Mouse (Mus musculus) kidney, adult 8-10 months (tissue): ENCODE results near the gene Hpd.

Source experiments
- DNase-seq, 2 experiments: peaks; one replicate each; pipeline ENCODE4 v3.0.0; 2022

Hpd gene

DNA sequence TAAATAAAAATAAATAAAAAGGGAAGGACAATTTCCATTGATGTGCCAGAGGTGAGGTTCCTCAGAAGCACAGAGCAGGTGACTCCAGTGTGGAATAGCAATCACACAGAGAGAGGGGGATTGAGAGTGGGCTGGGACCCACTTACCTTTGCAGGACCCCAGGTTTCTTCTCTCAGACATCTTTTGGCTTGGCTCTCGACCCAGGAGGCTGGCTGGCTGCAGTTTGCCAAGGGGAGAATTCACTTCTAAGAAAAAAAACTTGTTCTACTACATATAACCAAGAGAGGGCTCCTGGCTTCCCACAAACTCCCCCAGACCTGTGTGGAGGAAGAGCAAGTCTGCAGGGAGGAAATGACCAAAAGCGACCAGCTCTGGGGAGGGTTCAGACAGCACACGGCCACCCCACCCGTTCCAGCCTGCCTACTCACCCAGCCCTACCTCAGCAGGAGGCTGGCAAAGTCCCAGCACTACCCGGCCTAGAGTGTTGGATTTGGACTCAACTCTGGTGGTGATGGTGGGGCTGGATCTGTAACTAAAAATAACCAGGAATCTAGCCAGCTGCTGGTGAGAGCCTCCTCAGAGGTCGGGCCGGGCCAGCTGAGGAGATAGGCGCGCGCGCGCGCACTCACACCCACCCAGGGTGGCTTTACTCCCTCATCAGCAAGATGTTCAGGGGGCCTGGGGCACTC, 48.2 kb downstream of the Hpd start:
- peak in 1 of 2 experiments; percentile 61 for DNase-seq

DNA sequence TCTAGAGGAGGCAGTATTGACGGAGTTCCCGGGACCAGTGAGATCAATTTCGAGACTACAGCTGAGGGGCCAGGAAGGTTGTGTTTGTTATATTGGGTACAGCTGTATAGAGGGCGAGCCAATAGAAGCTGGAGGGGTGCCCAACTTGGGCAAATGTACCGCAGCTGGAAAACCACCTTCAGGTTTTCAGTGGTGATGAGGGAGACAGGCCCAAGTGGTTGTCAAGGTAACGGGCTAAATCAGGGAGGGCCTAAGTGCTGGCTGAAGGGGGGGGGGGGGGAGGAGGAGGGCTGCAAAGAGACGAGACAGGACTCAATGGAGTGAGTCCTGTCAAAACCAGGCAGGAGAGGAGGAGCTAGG, 48.8 kb downstream of the Hpd start:
- DNase-seq = no peak

DNA sequence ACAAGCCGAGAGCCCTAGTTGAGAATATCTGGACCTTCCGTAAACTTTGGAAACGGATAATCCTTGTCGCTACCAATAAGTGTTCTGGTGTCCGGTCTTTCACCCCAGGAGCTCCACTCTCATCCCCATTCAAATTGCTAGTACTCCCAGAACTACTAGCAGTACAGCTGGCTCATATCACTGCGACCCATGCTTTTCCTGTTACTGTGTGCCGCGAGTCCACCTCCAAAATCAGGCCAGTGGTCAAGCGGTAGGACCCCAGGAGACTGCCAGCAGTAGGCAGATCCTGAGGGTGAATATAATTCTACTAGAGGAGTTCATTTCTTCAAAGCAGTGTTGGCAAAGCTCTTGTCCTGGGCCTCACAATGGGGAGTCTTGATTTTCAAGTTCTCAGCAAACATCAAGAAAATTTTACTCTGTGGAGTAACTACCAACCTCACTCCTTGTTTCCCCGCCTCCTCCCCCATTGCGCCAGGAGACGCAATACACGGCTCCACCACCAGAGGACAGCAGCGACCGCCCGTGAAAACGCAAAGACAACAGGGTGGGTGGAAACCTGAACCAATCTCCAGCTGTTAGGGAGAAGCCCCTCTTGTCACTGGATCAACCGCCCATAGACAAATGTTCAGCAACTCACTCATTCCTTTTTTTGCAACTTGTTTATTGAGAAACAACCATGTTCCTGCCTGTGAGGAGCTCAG, 49.3 kb downstream of the Hpd start:
- peak in 1 of 2 experiments; percentile 90 for DNase-seq

DNA sequence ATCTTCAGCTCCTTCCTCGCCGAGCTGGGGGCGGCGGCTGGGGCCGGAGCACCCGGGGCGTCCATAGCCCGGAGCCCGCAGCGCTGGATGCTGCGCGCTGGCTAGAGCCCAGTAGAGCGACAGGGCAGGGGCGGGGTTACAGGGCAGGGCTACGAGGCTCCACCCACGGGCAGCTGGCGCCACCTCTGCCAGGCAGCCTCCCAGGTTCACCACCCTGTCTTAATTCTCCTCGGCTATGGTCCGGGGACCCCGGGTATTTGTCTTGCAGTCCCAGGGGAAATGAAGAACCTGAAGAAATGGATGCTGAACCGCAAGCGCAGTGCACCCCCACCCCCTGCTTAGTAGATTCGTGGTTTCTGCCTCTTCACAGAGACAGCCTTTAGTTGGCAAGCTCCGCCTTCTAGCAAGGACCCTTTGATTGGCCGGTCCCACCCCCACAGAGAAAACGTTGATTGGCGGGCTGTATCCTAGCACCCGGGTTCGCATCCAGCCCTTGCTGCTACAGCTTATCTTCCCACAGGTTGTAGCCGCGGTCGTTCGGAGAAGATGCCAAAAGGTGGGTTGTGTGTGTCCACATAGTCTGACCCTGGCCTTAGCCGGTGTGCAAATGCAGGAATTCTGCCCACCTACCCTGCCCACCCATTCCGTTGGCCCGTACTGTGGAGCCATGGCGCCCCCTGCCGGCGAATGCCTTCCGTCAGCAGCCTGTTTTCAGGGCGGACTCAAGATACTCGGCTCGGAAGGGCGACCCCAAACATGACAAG, 50.0 kb downstream of the Hpd start, which contains the start of gene Rhof:
Rhof (minus strand) TSS at position 385 of the 764 bp plus-strand sequence.
- peak in 1 of 2 experiments; percentile 83 for DNase-seq

DNA sequence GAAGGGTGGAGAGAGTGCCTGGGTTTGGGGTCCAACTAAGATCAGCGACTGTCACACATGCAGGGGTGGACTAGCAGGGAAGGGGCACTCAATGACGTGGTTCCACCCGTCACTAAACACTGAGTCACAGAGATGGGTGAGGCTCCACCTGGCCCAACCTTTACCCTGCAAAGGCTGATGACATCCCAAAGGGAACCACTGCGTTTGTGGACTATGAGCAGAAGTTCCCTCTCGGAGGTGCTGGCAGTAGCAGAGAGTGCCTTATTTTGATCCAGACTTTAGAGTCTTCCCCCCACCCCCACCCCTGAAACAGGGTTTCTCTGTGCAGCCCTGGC, 51.7 kb downstream of the Hpd start:
- DNase-seq = no peak

DNA sequence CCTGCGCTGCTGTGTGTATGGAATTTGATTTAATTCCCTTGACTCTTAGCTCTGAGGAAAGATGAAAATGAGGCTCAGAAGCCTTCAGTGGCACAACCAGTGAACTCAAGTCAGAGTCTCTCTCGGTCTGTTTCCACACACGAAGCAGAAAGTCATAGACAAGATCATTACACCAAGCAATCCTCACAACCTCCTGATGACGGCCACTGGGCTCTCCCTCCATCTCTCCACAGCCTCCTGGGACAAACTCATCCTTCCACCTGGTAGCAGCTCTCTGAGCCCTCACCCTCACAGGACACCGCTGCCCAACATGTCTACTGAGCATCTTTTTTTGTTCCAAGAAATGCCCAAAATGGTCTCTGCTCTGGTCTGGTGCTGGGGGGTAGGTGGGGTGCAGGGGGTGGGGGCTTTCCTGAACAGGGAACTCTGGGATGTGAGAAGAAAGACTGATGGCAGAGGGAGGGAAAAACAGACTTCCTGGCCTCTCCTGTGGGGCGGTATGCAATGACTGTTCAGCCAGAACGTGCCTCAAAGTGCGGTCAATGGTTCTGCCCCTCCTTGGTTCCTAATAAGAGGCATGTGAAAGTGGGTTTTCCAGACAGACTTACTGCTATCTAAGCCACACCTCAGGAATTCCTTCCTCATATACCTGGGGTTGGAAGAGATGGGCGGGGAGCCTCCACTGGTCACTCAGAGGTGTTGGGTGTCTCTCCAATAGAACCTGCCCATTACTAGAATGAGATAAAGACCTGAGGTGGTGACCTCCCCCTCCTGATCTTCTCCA, 52.3 kb downstream of the Hpd start:
- DNase-seq = no peak

DNA sequence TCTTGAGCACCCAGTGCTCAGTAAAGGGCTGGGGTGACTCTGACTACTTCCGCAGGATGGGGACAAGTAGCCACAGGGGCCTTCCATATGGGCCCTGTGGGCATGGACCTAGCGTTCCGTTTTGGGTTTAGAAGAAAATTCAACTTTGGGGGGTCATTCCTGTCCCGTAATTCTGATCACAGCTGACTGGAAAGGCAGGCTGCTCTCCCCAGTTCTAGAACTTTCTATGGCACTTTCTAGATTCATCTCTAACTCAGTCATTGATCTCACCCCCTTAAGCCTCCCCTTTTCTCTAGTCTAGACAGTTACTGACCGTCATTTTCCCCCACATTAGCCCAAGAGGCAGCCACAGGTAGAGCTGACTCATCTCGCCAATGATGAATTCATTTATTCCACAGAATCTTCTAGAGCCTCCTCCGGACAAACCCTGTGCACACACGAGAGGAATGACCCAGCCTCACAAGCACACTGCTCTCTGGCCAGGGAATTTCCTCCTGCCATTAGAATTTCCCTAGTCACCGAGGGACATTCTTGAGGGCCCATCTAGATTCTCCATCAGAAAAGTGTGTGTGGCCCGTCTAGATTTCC, 53.3 kb downstream of the Hpd start:
- DNase-seq = no peak

DNA sequence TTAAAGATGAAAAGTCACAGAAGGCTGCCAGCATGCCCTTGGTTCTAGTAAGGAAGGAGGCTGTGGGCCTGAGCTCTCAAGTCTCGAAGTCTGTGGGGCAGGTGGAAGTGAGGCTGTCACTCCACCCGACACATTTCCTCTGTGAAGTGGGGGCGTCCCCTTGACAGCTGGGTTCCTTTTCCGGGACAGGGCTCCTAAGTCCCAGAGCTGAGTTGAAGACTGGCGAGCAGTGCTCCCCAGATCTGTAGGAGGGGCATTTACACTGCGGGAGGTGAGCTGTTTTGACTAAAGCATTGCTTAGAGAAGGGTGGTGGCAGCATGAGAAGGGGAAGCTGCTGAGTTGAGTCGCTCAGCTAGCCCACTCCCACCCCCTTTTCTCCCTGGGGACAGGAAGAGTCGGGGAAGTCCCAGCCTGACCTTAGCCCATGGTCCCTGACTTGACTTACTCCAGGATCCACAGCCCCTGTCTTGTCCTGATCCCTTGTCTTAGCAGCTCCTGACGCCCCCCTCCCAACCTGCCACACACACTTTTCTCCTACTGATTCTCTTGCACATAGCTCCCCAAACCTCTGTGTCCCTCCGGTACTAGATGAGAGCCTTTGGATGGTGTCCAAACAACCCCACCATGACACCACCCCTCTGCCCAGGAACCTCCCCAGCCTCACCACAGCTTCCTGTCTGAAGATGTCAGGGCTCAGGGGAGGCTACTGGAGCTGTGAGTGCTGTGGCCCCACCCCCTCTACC, 53.9 kb downstream of the Hpd start:
- DNase-seq = no peak

DNA sequence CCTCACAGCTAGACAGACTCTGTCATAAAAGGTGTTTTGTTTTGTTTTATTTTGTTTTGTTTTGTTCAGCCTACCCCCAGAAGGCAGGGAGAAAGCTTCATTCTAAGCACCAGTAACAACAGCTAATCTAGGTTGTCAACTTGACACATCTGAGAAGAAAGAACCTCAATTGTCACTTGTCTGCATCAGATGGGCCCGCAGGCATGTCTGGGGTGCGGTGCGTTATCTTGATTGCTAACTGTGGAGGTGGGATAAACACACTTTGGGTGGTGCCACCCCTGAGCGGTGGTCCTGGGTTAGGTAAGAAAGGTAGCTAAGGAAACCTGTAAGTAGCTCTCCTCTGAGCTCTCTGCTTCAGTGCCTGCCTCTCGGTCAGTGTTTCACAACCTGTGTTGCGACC, 55.5 kb downstream of the Hpd start:
- no peak for DNase-seq

DNA sequence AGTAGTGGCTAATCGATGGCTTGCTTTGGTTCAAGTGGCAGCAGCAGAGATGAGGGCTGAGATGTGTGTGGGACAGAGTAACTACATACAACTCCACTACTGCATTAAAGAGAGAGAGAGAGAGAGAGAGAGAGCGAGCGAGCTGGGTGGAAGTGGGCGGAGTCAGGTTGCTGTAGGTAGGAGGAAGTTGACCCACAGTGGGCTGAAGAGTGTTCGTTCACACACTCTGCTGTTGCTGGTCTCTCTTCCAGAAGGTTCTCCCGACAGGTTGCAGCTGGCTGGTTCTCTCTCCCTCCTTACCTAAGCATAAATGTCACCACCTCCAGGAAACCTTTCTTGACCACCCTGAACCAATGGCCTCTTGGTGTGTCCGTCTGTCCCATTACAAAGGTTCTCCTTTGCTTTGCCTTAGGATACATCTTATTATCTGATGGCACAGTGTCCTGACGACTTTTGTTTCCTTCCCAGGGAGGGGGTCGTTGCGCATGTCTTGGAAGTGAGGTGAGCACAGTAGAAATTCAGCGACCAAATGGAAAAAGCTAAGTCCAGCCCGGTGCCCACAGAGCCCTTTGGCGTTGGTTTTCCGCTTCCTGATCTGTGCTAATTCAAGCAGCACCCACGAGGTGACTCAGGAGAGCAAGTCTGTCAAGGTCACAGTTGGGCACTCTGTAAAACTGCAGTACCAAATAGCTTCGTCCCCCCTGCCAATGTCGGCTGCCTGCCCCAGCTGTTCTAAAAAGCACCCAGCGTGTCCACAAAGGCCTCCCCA, 56.7 kb downstream of the Hpd start:
- peak in 1 of 2 experiments; percentile 35 for DNase-seq

DNA sequence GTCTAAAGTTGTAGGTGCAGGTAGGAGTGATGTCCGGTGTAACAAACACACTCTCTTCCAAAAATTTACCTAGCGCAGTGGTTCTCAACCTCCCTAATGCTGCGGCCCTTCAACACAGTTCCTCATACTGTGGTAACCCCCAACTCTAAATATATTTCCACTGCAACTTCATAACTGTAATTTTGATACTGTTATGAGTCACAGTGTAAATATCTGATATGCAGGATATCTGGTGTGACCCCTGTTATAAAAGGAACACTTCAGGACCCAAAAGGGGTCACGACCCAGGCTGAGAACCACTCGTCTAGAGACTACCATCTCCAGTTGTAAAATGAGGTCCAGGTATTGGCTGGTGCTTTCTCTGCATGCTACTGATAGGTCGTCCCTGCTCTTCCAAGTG, 57.4 kb downstream of the Hpd start:
- DNase-seq = no peak

DNA sequence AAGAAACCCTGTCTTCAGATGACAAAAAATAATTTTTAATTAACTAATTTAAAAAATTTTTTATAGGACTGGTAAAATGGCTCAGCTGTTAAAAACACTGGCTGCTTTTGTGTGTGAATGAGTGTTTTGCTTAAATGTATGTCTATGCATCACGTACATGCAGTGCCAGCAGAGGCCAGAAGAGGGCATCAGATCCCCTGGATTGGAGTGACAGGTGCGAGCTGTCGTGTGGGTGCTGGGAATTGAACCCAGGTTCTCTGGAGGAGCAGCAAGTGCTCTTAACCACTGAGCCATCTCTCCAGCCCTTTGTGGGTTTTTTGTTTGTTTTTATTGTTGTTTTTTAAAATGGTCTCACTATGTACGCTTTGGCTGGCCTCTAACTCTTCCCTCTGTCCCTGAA, 60.3 kb downstream of the Hpd start:
- DNase-seq = no peak
